Mouse (Mus musculus): Measurements from ENCODE around the gene Sh2d2a. TPM values are rescaled to one million over a fixed set of nuclear protein-coding genes. Genes with fewer than 3 reads are reported as not detected.

Sh2d2a gene
- polyA plus RNA-seq, 1 experiment from 2014 or later, result 0.21 TPM

DNA sequence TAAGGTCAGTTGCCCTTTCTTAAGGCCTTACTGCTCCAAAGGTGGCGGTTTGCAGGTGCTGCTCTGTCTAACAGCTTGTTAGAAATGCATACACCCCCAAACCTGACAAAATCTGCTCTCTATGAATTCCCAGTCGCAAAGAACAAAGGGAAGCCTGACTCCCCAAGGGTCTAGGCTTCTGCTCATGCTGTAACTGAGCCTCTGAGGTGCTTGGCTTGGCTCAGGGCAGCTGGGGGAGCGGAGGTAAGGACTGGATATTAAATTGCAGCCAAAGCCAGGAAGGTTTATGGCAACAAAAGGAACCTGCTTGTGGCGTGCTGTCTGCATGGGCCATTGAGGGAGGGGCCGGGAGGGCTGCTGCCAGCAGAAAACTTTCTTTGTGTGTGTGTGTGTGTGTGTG lies 57.3 kb downstream of the Sh2d2a start:
- 49% methylated on average over 5 of the region's 5 CpGs for WGBS
- DNase-seq (ENCODE audit: low spot score), result no peak
- Histone ChIP-seq H3K9me3 (no peaks in the 10 kb centered on the region), H3K4me1 (replicated peaks) (peaks cover 28% of the 10 kb centered on the region), H3K27me3 (ENCODE audit: insufficient read depth, poor library complexity, severe bottlenecking) (no peaks in the 10 kb centered on the region), H3K27ac (peak overlapping the region; percentile 0; the same call in 1 of the 2 replicates), H3K36me3 (no peaks in the 10 kb centered on the region), H3K4me3 (no peak overlapping the region)

Other genes with a start within 250 kb of the Sh2d2a start
- 14.9 and 18.7 TPM in 2 replicates for gene Arhgef11, start 229.2 kb upstream of the Sh2d2a start, polyA plus RNA-seq (2016; fragmentation: Nextera tagmentation; extraction: Ambion mirVana)
- 0.49 and 1.2 TPM in 2 replicates for gene Lrrc71, start 98.1 kb upstream of the Sh2d2a start, polyA plus RNA-seq (2016; fragmentation: Nextera tagmentation; extraction: Ambion mirVana)
- 9.0 and 23.4 TPM in 2 replicates for gene Ntrk1, start 51.6 kb upstream of the Sh2d2a start, polyA plus RNA-seq (2016; fragmentation: Nextera tagmentation; extraction: Ambion mirVana)
- 0.48 and 0.72 TPM in 2 replicates for gene Insrr, start 49.8 kb upstream of the Sh2d2a start, polyA plus RNA-seq (2016; fragmentation: Nextera tagmentation; extraction: Ambion mirVana)
- gene Pear1, start 22.4 kb upstream of the Sh2d2a start, polyA plus RNA-seq (2016; fragmentation: Nextera tagmentation; extraction: Ambion mirVana), result 19.6 and 19.9 TPM in 2 replicates
- gene Prcc, start 38.9 kb downstream of the Sh2d2a start, polyA plus RNA-seq (2016; fragmentation: Nextera tagmentation; extraction: Ambion mirVana), result 18.7 and 19.1 TPM in 2 replicates
- gene Hdgf, start 59.6 kb downstream of the Sh2d2a start, polyA plus RNA-seq (2016; fragmentation: Nextera tagmentation; extraction: Ambion mirVana), result 229 TPM in 2 replicates
- gene Mrpl24, start 72.8 kb downstream of the Sh2d2a start, polyA plus RNA-seq (2016; fragmentation: Nextera tagmentation; extraction: Ambion mirVana), result 74.7 and 76.1 TPM in 2 replicates
- gene Isg20l2, start 83.6 kb downstream of the Sh2d2a start, polyA plus RNA-seq (2016; fragmentation: Nextera tagmentation; extraction: Ambion mirVana), result 73.3 and 75.7 TPM in 2 replicates
- gene Rrnad1, start 84.0 kb downstream of the Sh2d2a start, polyA plus RNA-seq (2016; fragmentation: Nextera tagmentation; extraction: Ambion mirVana), result 18.9 and 20.9 TPM in 2 replicates
- gene Crabp2, start 101.9 kb downstream of the Sh2d2a start, polyA plus RNA-seq (2016; fragmentation: Nextera tagmentation; extraction: Ambion mirVana), result 956 and 1,072 TPM in 2 replicates
- 109 and 143 TPM in 2 replicates for gene Nes, start 124.3 kb downstream of the Sh2d2a start, polyA plus RNA-seq (2016; fragmentation: Nextera tagmentation; extraction: Ambion mirVana)
- gene Bcan, start 153.5 kb downstream of the Sh2d2a start, polyA plus RNA-seq (2016; fragmentation: Nextera tagmentation; extraction: Ambion mirVana), result 0.91 and 0.95 TPM in 2 replicates
- 0.11 and 0.14 TPM in 2 replicates for gene Hapln2, start 180.8 kb downstream of the Sh2d2a start, polyA plus RNA-seq (2016; fragmentation: Nextera tagmentation; extraction: Ambion mirVana)
- gene Gpatch4, start 196.4 kb downstream of the Sh2d2a start, polyA plus RNA-seq (2016; fragmentation: Nextera tagmentation; extraction: Ambion mirVana), result 34.2 and 49.2 TPM in 2 replicates
- gene Naxe, start 211.7 kb downstream of the Sh2d2a start, polyA plus RNA-seq (2016; fragmentation: Nextera tagmentation; extraction: Ambion mirVana), result 125 and 142 TPM in 2 replicates
- gene Ttc24, start 231.5 kb downstream of the Sh2d2a start, polyA plus RNA-seq (2016; fragmentation: Nextera tagmentation; extraction: Ambion mirVana), result 0.09 TPM in 1 of 2 replicates, not detected in the other
- 19.5 and 24.3 TPM in 2 replicates for gene Iqgap3, start 235.2 kb downstream of the Sh2d2a start, polyA plus RNA-seq (2016; fragmentation: Nextera tagmentation; extraction: Ambion mirVana)